Mouse (Mus musculus): Measurements from ENCODE around the gene Ick. TPM values are rescaled to one million over a fixed set of nuclear protein-coding genes. Genes with fewer than 3 reads are reported as not detected.

The Ick gene
- polyA plus RNA-seq, 1 experiment from 2014 or later = 21.5 TPM

DNA sequence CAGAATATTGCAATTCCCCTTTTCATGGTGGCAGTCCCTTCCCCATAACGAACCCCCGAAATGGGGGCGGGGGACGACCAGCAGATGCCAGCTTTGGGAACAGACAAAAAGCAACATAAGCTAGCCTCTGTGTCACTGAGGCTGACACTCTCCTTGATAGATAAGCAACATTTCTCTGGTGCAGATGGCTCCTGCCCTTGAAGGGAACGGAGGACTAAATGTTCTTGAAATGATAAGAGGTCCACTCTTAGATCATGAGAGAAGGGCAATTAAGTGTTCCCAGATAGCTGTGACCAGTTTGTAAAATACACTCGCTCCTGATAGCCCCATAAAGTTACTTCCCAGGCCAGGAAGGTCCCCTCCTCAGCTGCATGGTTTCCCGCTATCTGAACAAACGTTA, 79.9 kb downstream of the Ick start:
- Histone ChIP-seq H3K9me3 (no peaks in the 10 kb centered on the region), H3K27ac (no peak overlapping the region)
- 54% methylated on average over 8 of the region's 8 CpGs for WGBS

GRCm38 (mm10) chr9:78190651-78191634, 82.0 kb downstream of the Ick start:
- H3K9me3 ChIP-seq = no peaks in the 10 kb centered on the region
- no peaks in the 10 kb centered on the region for H3K36me3 ChIP-seq
- peak overlapping the region; percentile 76 for H3K27ac ChIP-seq
- H3K27me3 ChIP-seq (ENCODE audit: insufficient read depth, poor library complexity, severe bottlenecking) = no peaks in the 10 kb centered on the region
- WGBS = 3% methylated on average over 19 of the region's 19 CpGs
- peaks cover 29% of the 10 kb centered on the region for H3K4me1 ChIP-seq
- peak overlapping the region; percentile 61 for H3K4me3 ChIP-seq
- no peak for DNase-seq (ENCODE audit: low spot score)

More for the DNA sequence above, 79.9 kb downstream of the Ick start:
- DNase-seq (ENCODE audit: low spot score) = no peak
- H3K36me3 ChIP-seq = no peaks in the 10 kb centered on the region
- H3K4me1 ChIP-seq = peaks cover 26% of the 10 kb centered on the region
- no peaks in the 10 kb centered on the region for H3K27me3 ChIP-seq (ENCODE audit: insufficient read depth, poor library complexity, severe bottlenecking)
- no peak overlapping the region for H3K4me3 ChIP-seq

DNA sequence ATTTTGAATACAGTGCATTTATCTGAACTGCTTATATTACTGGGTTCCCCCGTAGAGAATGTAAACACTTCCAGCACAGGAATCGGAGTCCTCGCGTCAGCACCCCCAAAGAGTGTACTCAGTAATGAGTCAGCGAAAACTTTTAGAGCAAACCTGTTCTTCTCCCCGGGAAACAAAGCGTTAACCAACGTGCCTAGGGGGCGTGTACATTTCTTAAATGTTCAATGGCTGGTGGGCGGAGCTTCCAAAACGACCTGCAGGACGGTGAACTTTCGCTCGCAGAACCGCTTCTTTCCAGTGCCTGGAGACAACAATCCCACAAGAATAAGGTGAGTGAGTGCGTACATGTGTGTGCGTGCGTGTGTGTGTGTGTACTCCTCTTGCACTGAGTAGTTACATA, 82.7 kb downstream of the Ick start:
- H3K4me3 ChIP-seq = peak overlapping the region; percentile 61
- under 1% methylated on average over 18 of the region's 18 CpGs for WGBS
- DNase-seq (ENCODE audit: low spot score) = peak; percentile 92
- peak overlapping the region; percentile 76 for H3K27ac ChIP-seq
- no peaks in the 10 kb centered on the region for H3K36me3 ChIP-seq
- no peaks in the 10 kb centered on the region for H3K27me3 ChIP-seq (ENCODE audit: insufficient read depth, poor library complexity, severe bottlenecking)
- peaks cover 29% of the 10 kb centered on the region for H3K4me1 ChIP-seq
- H3K9me3 ChIP-seq = no peaks in the 10 kb centered on the region

DNA sequence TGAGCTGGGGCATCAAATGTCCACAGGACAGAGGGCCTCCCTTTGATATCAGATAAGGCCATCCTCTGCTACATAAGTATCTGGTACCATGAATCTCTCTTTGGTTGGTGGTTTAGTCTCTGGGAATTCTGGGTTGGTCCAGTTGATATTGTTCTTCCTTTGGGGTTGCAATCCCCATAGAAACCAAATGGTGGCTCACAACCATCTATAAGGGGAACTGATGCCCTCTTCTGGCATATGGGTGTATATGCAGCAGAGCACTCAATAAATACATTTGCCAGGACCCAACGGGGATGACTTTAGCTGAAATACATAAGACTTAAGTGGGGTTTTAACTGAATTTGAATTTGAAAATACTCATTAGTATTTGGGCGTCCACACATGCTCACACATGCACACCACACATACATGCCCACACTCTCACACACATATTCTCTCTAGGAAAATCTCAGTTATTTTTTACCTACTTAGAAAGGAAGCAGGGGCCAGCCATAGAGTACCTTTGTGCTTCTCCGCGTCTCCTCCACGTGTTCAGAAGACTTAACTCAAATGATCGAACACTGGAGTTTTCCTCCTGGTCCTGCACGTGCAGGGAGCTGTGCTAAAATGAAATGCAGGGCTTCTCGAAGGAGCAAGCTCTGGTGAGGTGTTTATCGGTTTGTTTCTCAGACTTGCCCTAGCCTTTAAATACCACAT, 85.1 kb downstream of the Ick start:
- whole genome bisulfite sequencing = 50% methylated on average over 9 of the region's 9 CpGs
- H3K27ac ChIP-seq = no peak overlapping the region
- H3K4me3 ChIP-seq = no peak overlapping the region
- H3K36me3 ChIP-seq = 0 out of 2 replicates have a peak, but pooled peaks cover 2% of the 10 kb centered on the region
- peak; percentile 79 for DNase-seq (ENCODE audit: low spot score)
- no peaks in the 10 kb centered on the region for H3K27me3 ChIP-seq (ENCODE audit: insufficient read depth, poor library complexity, severe bottlenecking)
- peaks cover 23% of the 10 kb centered on the region for H3K4me1 ChIP-seq
- H3K9me3 ChIP-seq = no peaks in the 10 kb centered on the region

DNA sequence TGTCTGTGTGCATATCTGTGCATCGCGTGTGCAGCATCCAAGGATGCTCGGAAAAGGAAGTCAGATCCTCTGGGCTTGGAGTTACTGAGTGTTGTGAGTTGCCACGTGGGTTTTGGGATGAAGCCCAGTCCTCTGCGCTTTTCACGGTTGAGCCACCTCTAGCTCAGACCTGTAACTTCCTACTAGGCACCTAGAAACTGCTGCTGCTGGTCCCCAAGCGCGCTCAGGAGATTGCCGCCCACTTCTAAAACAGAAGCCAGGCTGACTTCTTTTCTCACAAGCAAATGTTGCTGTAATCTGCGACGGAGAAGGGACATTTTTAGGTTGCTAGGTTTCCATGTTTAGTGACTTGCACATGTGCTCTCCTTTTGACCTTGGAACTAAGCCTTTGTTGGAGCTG, 86.0 kb downstream of the Ick start:
- no peak for DNase-seq (ENCODE audit: low spot score)
- H3K27ac ChIP-seq = no peak overlapping the region
- H3K9me3 ChIP-seq = no peaks in the 10 kb centered on the region
- H3K27me3 ChIP-seq (ENCODE audit: insufficient read depth, poor library complexity, severe bottlenecking) = no peaks in the 10 kb centered on the region
- H3K4me3 ChIP-seq = no peak overlapping the region
- H3K4me1 ChIP-seq = peaks cover 23% of the 10 kb centered on the region
- 86% methylated on average over 11 of the region's 11 CpGs for WGBS
- 0 out of 2 replicates have a peak, but pooled peaks cover 2% of the 10 kb centered on the region for H3K36me3 ChIP-seq

- Histone ChIP-seq H3K9me3 (no peaks in the 10 kb centered on the region), H3K27me3 (ENCODE audit: insufficient read depth, poor library complexity, severe bottlenecking) (no peaks in the 10 kb centered on the region), H3K4me3 (no peak overlapping the region), H3K36me3 (peaks cover 12% of the 10 kb centered on the region), H3K4me1 (peaks cover 9% of the 10 kb centered on the region), H3K27ac (no peak overlapping the region)
- DNase-seq (ENCODE audit: low spot score) = no peak
- WGBS = 95% methylated on average over 9 of the region's 9 CpGs
Measured at GRCm38 (mm10) chr9:78197801-78198200, 88.8 kb downstream of the Ick start.

DNA sequence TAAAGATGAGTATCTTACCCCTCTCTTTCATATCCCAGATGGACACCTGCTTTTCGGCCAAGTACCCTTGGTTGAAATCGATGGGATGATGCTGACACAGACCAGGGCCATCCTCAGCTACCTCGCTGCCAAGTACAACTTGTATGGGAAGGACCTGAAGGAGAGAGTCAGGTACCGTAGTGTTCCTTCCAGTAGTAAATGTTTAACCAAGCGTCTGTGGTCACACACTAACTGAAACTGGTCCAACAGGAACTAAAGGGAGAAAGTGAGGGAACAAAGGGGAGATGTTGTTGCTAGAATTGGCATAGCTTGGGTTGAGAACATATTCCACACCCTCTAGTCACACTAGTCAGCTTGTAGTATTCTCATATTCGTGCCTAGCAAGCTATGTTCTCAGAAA, 95.2 kb downstream of the Ick start:
- DNase-seq (ENCODE audit: low spot score) = peak; percentile 14
- Histone ChIP-seq H3K4me1 (no peaks in the 10 kb centered on the region), H3K36me3 (peaks cover 39% of the 10 kb centered on the region), H3K27ac (no peak overlapping the region), H3K9me3 (no peaks in the 10 kb centered on the region), H3K27me3 (ENCODE audit: insufficient read depth, poor library complexity, severe bottlenecking) (no peaks in the 10 kb centered on the region), H3K4me3 (no peak overlapping the region)
- 84% methylated on average over 6 of the region's 6 CpGs for WGBS

DNA sequence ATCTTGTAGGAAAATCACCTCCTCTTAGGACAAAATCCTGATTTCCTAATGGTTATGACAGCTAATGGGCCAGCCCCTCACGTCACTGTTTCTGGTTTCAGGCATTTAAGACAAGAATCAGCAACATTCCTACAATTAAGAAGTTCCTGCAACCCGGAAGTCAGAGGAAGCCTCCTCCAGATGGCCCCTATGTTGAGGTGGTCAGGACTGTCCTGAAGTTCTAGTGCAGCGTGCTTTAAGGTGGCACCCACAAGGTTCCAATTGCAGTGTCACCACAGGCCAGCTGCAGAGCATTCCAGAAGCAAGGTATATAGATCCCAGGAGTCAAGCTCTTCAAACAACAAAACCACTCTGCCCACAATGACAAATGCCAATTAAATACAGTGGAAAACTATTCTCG, 100.0 kb downstream of the Ick start:
- H3K27ac ChIP-seq = no peak overlapping the region
- H3K9me3 ChIP-seq = no peaks in the 10 kb centered on the region
- peaks cover 18% of the 10 kb centered on the region for H3K4me1 ChIP-seq
- 41% methylated on average over 4 of the region's 4 CpGs for WGBS
- peak; percentile 65 for DNase-seq (ENCODE audit: low spot score)
- no peak overlapping the region for H3K4me3 ChIP-seq
- no peaks in the 10 kb centered on the region for H3K27me3 ChIP-seq (ENCODE audit: insufficient read depth, poor library complexity, severe bottlenecking)
- H3K36me3 ChIP-seq = peaks cover 46% of the 10 kb centered on the region

DNA sequence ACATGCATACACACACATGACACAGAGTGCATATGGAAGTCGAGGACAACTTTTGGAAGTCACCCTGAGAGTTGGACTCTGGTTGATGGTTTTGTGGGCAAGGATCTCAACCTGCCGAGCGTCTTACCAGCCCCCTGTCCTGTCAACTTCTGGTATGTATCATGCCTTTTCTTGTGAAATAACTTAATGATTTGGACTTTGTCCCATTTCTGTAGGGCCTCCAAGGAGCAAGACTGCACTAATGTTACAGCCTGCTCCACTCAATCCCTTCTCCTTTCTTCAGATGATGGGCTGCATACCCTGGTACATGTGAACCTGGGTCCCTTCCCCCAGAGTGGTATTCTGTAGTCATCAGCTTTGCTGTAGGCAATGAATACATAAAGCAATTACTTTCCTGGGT, 101.1 kb downstream of the Ick start:
- no peak overlapping the region for H3K27ac ChIP-seq
- H3K9me3 ChIP-seq = no peaks in the 10 kb centered on the region
- peaks cover 18% of the 10 kb centered on the region for H3K4me1 ChIP-seq
- WGBS = 94% methylated on average over 3 of the region's 3 CpGs
- H3K4me3 ChIP-seq = no peak overlapping the region
- peak; percentile 39 for DNase-seq (ENCODE audit: low spot score)
- H3K36me3 ChIP-seq = peaks cover 36% of the 10 kb centered on the region
- no peaks in the 10 kb centered on the region for H3K27me3 ChIP-seq (ENCODE audit: insufficient read depth, poor library complexity, severe bottlenecking)

GRCm38 (mm10) chr9:78210821-78211220, 101.8 kb downstream of the Ick start:
- 98% methylated on average over 2 of the region's 2 CpGs for WGBS

GRCm38 (mm10) chr9:78211521-78211920, 102.5 kb downstream of the Ick start:
- WGBS = 88% methylated on average over 3 of the region's 3 CpGs
- H3K27ac ChIP-seq = no peak overlapping the region; the same call in 1 of the 2 replicates

More at GRCm38 (mm10) chr9:78210821-78211220, 101.8 kb downstream of the Ick start:
- Histone ChIP-seq H3K9me3 (no peaks in the 10 kb centered on the region), H3K27me3 (ENCODE audit: insufficient read depth, poor library complexity, severe bottlenecking) (no peaks in the 10 kb centered on the region), H3K4me3 (no peak overlapping the region), H3K36me3 (peaks cover 29% of the 10 kb centered on the region), H3K27ac (no peak overlapping the region), H3K4me1 (peaks cover 18% of the 10 kb centered on the region)
- peak; percentile 72 for DNase-seq (ENCODE audit: low spot score)

GRCm38 (mm10) chr9:78212341-78213049, 103.5 kb downstream of the Ick start:
- Histone ChIP-seq H3K4me1 (peaks cover 18% of the 10 kb centered on the region), H3K27ac (peak overlapping the region; percentile 47), H3K4me3 (no peak overlapping the region), H3K9me3 (no peaks in the 10 kb centered on the region), H3K36me3 (peaks cover 27% of the 10 kb centered on the region), H3K27me3 (ENCODE audit: insufficient read depth, poor library complexity, severe bottlenecking) (no peaks in the 10 kb centered on the region)
- DNase-seq (ENCODE audit: low spot score) = peak; percentile 85
- 36% methylated on average over 7 of the region's 7 CpGs for WGBS

More at GRCm38 (mm10) chr9:78211521-78211920, 102.5 kb downstream of the Ick start:
- Histone ChIP-seq H3K4me1 (peaks cover 18% of the 10 kb centered on the region), H3K27me3 (ENCODE audit: insufficient read depth, poor library complexity, severe bottlenecking) (no peaks in the 10 kb centered on the region), H3K36me3 (peaks cover 27% of the 10 kb centered on the region), H3K4me3 (no peak overlapping the region), H3K9me3 (no peaks in the 10 kb centered on the region)
- peak; percentile 51 for DNase-seq (ENCODE audit: low spot score)

Measured in heart, embryonic 10.5 days (tissue).